Mouse (Mus musculus): ENCODE results near the gene Cd6.

The Cd6 gene

DNA sequence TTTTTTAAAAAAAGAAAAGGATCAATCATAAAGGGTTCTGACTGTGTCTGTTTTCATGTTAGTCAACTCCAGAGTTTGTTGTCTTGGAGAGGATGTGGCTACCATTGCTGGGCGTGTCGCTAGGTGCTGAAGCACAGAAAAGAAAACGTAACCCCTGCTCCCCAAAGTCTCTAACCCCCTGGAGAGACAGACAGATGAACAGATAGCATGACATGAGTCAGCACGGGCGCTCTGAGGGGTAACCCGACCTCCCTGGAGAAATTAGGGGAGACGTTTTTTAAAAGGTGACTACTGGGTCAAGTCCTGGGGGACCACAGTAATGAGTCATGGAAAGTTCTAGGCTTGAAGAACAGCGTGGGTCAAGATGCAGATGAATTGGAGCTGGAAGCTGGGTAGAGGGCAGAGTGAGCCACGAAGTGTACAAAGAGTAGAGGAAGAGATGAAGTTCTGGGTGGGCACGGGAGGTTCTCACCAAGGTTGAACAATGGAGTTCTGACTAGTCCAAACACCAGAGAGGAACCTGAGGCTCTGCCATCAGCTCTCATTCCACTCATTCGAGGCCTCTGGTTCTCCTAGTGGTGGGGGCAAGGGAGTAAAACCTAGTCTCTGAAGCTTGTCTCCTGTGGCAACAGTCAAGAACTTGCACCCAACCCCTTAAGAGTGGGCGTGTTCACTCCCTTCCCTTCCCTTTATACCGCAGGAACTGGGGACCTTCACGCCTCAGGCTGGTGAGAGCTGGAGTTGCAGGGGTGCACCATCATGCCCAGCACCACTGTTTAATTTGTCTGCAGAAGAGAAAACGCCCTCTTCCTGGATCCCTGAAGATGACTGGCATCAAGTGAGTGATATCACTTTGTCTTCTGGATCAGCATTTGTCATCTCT lies 9.4 kb upstream of the Cd6 start, which contains the start of gene Slc15a3:
Slc15a3 (plus strand) TSS at position 718 of the 883 bp plus-strand sequence.
- DNase-seq (ENCODE audit: extremely low read depth, low read depth, low spot score): no peak

DNA sequence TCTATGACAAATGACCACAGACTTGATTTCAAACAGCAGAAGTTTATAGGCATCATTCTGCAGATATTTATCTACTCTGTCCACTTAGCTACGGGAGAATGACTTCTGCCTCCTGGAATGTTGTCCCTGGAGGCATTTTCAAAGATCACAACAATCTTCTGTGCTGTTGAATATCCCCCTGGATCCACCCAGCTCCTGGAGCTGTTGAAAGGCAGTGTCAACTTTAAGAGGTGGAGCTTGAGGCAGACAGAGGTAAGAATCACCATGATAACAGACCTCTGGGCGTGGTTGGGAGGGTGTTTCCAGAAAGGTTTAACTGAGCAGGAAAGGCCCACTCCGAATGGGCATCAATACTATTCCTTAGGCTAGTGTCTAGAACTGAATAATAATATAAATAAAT lies 5.8 kb upstream of the Cd6 start:
- no peak for DNase-seq (ENCODE audit: extremely low read depth, low read depth, low spot score)

DNA sequence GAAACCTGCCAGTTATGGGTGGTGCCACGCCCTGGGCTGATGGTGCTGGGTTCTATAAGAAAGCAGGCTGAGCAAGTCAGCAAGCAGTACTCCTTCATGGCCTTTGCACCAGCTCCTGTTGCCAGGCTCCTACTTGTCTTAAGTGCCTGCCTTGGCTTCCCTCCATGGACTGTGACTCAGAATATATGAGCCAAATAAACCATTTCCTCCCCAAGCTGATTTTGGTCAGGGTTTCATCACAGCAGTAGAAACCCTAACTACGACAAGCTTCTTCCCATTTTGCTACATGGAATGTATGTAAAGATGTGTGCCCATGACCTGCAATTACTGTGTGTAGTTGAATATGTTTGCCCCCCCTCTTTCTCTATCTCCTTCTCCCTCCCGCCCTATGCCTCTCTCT lies 3.8 kb upstream of the Cd6 start:
- DNase-seq (ENCODE audit: extremely low read depth, low read depth, low spot score): peak; percentile 40

DNA sequence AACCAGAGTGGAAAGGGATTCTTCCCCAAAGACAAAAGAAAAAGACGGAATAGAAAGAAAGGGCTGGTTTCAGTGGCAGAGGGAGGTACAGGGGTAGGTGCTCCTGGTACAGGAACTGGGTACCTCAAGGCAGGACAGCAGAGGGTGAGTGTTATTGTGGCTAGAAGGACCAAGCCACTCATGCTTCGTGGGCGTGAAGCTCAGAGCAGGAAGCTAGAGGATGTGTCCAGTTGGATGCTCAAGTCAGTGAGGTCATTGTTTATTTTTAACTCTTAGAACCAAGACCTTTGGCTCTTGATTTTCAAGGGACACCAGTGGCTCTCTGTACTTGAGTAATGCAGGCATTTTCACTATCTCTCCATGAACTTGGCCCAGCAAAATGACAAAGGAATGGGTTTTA lies 2.2 kb upstream of the Cd6 start:
- no peak for DNase-seq (ENCODE audit: extremely low read depth, low read depth, low spot score)

DNA sequence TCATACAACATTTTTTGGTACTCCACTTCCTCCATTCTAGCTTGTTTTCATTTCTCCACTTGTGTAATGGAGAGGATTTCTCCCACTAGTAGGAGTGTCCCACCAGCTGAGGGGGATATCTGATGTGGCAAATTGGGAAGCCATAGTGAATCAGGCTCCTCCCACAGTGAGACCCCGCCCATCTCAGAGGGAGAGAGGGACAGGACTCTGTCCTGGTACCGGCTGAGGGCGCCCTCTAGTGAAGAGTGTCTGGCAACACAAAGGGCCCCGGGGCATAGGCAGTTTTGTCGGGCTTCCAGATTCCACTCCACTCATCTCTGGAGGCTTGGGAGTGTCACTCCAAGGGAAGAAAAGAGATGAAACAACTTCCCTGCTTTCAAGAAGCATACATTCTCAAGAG lies 1.6 kb upstream of the Cd6 start:
- no peak for DNase-seq (ENCODE audit: extremely low read depth, low read depth, low spot score)

DNA sequence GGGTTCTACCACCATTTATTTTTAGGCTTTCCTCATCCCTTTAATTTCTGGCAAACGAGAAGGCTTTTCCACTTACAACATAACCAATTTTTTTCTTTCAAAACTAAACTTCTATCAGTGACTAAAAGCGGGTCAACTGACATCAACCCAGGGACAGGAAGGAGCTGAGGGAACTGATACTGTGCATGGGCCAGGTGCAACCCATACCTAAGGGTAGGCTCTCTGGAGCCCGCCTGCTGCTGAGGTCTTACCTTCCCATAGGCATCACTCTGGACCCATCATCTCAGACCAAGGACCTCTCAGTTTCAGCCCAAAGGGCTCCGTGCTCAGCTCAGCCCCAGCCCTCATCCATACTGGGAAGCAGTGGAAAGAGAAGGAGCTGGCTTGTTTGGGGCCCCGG lies 1.5 kb downstream of the Cd6 start:
- DNase-seq (ENCODE audit: extremely low read depth, low read depth, low spot score): no peak

DNA sequence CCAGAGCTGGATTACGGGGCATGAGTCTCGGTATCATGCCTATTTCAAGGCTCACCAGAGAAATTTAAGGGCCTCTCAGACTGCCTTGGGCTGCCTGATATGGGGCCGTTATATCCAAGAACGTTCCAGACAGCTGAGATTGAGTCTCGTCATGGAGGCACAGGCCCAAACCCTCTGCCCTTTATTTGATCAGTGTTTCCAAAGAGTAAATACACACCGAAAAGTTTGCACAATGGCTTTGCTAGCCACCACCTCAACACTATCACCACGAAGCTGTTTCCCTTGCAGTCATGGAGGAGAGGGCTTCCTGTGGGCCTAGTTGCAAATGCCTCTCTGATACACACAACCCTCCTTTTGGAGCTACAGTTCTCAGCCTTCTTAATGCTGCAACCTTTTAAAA lies 5.8 kb downstream of the Cd6 start:
- DNase-seq (ENCODE audit: extremely low read depth, low read depth, low spot score): no peak

DNA sequence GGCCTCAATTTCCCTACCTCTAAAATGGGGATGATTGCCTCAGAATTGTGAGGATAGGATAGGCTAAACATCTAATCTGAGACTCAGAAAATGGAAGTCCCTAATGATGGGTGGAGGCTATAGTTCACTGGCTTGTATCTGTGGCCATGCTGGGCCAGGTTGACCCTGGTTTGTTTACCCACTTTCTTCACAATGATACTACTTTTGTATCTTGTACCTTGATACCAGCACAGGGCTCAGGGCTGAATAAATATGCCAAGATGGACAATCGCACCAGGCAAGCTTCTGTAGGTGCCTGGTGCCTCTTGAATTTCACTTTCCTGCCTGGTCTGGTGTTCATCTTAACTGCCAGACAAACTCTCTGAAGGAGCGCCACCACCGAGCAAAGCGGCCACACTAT lies 7.3 kb downstream of the Cd6 start:
- no peak for DNase-seq (ENCODE audit: extremely low read depth, low read depth, low spot score)

DNA sequence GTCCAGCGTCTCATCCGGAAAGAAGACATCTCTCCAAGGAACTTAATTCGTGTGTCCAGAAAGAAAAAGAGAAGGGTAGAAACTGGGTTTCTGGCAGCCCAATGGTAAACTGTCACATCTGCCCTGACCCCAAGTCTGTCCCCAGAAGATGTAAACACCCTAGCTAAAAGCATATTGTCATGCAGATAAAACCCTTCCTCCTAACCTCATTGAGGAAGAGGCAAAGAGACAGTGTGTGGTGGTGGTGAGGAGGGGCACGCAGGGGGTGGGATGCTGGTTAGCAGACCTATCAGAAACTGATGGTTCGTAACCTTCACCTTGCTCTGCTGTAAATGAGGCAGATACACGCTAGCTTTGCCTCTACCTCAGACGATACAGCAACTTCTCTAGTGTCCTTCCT lies 8.5 kb downstream of the Cd6 start:
- DNase-seq (ENCODE audit: extremely low read depth, low read depth, low spot score): no peak

DNA sequence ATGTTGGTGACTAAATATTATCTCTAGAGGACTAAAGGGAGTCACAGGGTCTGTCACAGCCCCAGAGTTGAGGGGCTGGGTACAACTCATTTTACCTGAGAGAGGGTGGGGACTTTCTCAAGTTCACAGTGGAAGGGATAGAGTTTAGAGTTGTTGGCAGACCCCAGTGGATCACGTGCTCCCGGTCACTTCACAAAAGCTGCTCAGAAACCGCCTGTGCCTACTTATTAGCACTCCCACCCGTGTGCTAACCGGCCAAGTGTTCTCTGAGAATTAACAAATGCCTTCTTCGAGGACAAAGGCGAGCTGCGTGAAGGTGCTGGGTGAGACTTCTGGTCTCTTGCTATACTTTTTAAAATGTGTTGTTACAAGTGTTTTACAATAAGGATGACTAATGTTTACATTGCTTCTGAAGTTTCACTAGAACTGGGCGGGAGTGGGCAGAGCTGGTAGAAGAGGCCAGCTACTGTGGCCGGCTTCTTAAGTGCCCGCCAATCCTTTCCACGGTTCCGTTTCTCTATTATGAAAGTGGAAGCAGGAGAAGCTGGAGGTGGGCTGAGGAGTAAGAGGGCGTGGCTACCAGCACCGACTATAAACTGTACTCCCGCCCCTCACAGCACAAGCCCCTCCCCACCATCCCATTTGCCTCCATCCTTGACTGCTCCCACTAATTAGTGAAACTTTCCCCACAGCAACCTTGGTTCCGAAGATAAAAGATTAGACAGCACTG lies 11.5 kb downstream of the Cd6 start:
- DNase-seq (ENCODE audit: extremely low read depth, low read depth, low spot score): no peak

DNA sequence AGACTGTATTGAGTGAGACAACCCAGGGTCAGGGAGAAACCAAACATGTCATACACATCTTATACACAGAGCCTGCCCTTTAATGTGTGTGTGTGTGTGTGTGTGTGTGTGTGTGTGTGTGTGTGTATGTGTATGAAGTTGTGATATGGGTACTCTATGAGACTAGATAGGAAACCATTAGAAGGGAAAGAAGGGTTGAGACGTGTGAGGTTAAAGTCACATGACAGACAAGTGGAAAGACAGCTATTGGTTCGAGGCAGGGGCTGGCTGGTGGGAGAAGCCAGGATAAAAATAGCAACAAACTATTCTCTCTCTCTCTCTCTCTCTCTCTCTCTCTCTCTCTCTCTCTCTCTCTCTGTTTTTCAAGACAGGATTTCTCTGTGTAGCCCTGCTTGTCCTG lies 13.4 kb downstream of the Cd6 start:
- no peak for DNase-seq (ENCODE audit: extremely low read depth, low read depth, low spot score)

DNA sequence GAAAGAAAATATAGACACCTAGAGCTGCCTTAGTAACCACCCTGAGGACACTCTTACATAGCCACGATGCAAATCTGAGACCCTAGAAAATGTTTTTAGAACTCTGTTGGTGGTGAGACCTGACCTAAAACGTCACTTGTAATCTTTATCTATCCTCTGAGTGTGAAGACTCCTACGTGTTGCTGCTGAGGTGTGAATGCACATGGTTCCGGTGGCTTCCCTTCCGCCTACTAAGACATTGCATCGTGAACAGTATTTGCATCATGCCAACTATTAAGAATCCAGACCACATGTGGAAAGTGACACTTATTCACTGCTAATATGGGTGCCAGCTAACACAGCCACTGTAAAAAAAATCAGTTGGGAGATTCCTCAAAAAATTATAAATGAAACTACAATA lies 14.0 kb downstream of the Cd6 start:
- no peak for DNase-seq (ENCODE audit: extremely low read depth, low read depth, low spot score)

DNA sequence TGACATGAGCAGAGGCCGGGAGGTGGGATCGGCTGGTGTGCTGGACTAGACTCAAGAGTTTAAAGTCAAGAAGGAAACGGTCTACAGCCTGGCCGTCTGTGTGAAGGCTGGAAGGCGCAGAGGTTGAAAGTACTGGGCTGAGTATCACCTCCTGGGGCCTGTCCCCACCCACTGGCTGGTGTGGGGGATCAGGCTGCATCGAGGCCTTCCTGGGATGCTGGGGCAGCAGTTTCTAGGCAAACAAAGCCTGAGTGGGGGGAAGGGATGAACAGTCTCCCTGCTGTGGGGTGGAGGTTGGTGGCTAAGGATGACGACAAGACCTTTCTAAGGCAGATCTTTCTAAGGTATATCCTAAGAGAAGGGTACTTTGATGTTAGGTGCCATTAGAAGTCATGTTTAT lies 16.0 kb downstream of the Cd6 start:
- DNase-seq (ENCODE audit: extremely low read depth, low read depth, low spot score): no peak

DNA sequence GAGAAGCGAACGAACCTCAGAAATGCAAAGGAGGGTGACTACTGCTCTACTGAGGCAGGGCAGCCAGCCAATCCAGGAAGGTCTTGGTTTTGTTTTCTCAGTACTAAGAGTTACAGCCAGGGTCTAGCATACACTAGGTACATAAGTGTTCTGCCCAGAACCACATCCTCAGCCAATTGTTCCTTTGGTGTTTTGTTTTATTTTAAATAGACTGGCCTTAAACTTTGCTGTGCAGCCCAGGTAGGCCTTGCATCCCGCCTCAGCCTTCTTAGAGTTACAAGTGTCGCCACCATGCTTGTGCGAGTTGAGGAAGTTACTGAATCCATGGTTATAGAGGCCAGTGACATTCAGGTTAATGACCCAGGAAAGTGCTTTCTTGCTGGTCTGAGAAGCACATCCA lies 16.8 kb downstream of the Cd6 start:
- no peak for DNase-seq (ENCODE audit: extremely low read depth, low read depth, low spot score)

DNA sequence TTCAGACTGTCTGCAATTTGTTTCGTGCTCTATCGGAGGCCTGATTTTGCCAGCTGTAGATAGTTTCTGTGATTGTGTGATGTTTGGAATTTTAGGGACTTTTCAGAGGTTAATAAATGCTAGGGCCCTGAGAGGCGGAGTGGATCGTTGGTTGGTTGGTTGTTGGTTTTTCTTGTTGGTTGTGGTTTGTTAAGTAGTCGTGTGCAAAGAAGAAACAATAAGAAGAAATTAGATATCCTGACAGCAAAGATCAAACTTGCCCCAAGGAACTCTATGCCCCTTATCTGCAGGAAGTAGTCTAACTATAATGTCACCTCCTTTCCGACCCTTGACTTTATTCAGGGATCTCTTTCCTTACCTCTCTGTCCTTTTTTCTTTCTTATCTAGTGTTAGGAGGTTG lies 18.4 kb downstream of the Cd6 start:
- no peak for DNase-seq (ENCODE audit: extremely low read depth, low read depth, low spot score)

DNA sequence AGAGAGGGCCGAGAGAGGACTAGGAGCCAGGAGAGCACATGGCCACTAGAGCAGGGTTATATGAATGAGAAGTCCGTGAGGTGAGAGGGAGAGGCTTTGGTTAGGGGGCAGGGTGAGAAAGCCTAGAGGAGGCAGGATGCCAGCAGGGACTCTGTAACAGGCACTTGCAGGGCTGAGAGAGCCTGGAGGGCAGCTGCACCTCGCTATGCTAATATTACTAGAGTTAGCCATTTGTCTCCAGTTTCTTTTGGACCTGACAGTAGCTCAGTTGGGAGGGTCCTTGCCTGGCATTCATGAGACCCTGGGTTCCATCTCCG lies 19.7 kb downstream of the Cd6 start:
- no peak for DNase-seq (ENCODE audit: extremely low read depth, low read depth, low spot score)

DNA sequence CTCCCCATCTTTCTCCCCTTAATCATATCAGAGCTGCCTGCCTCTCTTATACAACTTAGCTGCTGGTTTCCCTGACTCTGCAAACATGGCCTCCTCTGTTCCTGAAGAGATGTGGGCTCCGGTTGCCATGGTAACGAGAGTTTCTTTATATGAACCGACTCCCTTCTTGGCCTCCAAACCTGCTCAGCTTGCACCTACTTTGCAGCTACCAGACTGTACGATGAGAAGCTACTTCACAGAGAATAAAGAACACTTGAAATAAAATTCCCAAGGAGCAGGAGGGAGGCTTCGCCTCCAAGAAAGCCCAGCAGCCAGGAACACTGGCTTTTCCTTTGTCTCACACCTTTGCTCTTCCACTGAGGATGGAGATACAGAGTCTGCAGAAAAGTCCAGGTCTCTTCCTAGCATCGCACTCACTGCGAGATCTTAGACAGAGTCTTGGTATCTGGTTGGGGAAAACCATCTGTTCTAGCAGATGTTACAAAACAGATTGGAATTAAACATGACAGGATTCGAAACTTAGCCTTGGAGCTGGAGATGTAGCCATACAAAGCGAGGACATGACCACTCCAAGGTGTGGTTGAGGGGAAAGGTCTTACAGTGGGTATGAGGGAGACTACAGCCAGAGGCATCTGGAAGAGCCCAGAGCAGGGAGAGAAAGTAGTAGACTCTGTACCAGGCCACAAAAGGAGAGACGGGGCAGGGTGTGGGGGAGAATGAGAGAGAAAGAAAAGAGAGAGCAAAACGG lies 20.3 kb downstream of the Cd6 start:
- no peak for DNase-seq (ENCODE audit: extremely low read depth, low read depth, low spot score)

DNA sequence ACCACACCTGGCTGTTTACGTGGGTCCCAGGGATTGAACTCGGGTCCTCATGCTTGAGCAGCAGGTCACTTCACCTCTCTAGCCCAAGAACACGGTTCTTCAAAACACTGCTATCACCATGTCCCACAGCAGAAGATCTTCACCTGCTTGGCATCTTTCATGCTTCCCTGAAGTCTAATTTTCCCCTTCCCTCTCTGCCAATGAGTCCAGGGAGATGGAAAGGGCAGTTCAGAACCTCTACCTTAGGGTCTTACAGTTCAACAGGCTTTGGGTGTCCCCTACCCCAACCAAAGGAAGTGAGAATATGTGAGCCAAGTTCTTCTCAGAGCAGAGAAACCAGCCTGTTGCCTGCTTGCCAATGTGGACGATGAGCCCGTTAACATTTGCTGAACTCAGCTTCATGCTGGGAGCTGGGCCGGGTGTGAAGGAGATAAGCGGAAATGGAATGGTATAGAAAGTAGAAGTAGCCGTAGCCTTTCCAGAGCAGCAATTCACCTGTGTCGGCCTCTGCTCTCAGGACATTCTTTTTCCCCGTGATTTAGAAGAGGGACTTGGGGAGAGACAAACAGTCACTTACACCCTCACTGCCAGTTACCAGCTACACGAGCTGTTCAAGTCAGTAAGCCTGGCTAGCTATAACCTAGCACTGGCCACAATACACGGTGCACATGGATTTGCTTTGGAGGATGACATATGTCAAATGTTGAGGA lies 21.2 kb downstream of the Cd6 start:
- no peak for DNase-seq (ENCODE audit: extremely low read depth, low read depth, low spot score)

DNA sequence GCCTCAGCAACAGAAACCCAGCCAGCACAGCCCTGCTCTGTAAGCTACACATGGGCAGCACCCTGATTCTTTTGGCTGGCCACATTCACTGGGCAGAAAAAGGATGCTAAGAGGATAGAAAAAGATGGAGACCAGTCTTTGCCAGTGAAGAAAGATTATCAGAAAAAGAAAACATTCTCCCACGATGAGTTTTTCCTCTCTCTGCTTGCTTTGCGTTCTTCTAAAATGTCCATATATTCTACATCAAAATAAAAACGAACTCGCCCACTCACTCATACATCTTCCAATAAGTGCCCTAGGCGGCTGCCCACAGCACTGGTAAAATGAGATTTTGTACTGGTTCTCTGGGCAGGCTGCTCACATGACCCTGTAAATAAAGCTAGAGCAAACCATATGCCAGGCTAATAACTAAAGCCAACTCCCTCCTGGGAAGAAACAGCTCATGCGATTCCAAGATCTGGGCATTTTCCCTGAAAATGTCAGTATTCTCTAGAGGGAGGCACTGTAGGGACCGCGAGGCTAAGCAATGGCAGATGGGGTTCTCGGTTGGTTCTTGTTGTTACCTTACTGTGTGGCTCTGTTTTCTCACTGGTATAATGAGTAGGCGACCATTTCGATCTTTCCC lies 24.1 kb downstream of the Cd6 start:
- no peak for DNase-seq (ENCODE audit: extremely low read depth, low read depth, low spot score)

DNA sequence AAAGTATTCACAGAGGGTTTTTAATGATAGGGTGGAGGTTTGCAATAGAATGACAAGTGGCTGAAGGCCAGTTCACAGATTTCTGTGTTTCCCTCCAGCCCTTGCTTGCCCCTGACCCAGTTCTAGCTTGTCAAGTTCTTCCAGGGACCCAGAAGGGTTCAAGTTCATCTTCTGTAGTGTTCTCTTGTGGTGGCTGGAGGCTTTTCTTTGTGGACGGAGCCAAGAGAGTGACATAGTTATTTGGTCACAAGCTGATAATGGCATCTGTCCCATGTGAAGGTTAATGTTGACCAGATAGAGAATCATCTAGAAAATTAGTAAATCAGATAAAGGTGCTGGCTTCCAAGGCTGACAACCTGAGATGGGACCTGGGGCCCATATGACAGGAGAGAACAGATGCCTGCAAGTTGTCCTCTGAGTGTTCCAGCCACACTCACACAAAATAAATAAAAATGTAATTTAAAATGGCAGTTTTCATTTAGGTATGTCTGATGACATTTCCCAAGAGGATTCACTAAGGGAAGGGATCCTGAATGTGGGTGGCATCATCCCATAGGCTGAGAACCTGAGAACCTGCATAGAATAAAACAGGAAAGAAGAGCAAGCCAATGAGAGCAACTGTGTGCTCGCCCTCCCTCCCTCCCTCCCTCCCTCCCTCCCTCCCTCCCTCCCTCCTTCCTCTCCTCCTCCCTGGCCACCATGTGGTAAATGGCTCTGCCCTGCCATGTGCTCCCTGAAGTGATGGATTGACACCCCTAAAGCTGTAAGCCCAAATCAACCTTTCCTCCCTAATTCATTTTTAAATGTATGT lies 24.8 kb downstream of the Cd6 start:
- no peak for DNase-seq (ENCODE audit: extremely low read depth, low read depth, low spot score)
